Mouse (Mus musculus) embryonic facial prominence, embryonic 12.5 days (tissue): Measurements from ENCODE around the gene Id4. TPM values are rescaled to one million over a fixed set of nuclear protein-coding genes. Genes with fewer than 3 reads are reported as not detected.
A peak's percentile ranks its signal among the peaks of the same experiment; 100 is the strongest.

Experiments
- ATAC-seq: fragments of 200-750 bp; cut with Nextera tagmentation; 2 replicates; pipeline ENCODE4 v1.8.0; 2017; ENCODE audit not compliant: insufficient number of reproducible peaks, insufficient read depth, low FRiP score, low TSS enrichment
- H3K27ac ChIP-seq: fragments of 300-500 bp; sonication (generic); 2 replicates; pipeline ENCODE4 v1.5.1; 2016; ENCODE audit warnings: mild to moderate bottlenecking
- H3K27me3 ChIP-seq: fragments of 300-500 bp; sonication (generic); 2 replicates; pipeline ENCODE4 v1.6.1; 2016; ENCODE audit warnings: mild to moderate bottlenecking, moderate library complexity
- H3K36me3 ChIP-seq: fragments of 300-500 bp; sonication (generic); 2 replicates; pipeline ENCODE4 v1.6.1; 2016; ENCODE audit warnings: mild to moderate bottlenecking
- H3K4me1 ChIP-seq: fragments of 300-500 bp; sonication (generic); 2 replicates; pipeline ENCODE4 v1.6.1; 2016
- H3K4me2 ChIP-seq: fragments of 300-500 bp; sonication (generic); replicated peaks from 2 replicates; pipeline ENCODE4 v1.6.1; 2016; ENCODE audit warnings: mild to moderate bottlenecking, moderate library complexity
- H3K4me3 ChIP-seq: fragments of 300-500 bp; sonication (generic); 2 replicates; pipeline ENCODE4 v1.5.1; 2016; ENCODE audit warnings: mild to moderate bottlenecking
- H3K9ac ChIP-seq: fragments of 300-500 bp; sonication (generic); 2 replicates; pipeline ENCODE4 v1.6.1; 2016; ENCODE audit warnings: mild to moderate bottlenecking, moderate library complexity
- H3K9me3 ChIP-seq: fragments of 300-500 bp; sonication (generic); 2 replicates; pipeline ENCODE4 v1.6.1; 2016; ENCODE audit warnings: mild to moderate bottlenecking, moderate library complexity
- WGBS: fragments of 180-500 bp; shearing (Covaris S2); methylation state at CpG from one replicate; pipeline ENCODE4 v1.1.7; 2016; 5-methylcytosine and 5-hydroxymethylcytosine counted together
- polyA plus RNA-seq: library from polyadenylated mRNA; unstranded; fragments of >200 nt; fragmentation: Nextera tagmentation; extraction: Ambion mirVana; gene quantifications from 2 replicates; pipeline ENCODE4 v1.2.1, GENCODE M21; 2016

Id4 gene
- polyA plus RNA-seq, 1 experiment from 2014 or later = 24.7 TPM

DNA sequence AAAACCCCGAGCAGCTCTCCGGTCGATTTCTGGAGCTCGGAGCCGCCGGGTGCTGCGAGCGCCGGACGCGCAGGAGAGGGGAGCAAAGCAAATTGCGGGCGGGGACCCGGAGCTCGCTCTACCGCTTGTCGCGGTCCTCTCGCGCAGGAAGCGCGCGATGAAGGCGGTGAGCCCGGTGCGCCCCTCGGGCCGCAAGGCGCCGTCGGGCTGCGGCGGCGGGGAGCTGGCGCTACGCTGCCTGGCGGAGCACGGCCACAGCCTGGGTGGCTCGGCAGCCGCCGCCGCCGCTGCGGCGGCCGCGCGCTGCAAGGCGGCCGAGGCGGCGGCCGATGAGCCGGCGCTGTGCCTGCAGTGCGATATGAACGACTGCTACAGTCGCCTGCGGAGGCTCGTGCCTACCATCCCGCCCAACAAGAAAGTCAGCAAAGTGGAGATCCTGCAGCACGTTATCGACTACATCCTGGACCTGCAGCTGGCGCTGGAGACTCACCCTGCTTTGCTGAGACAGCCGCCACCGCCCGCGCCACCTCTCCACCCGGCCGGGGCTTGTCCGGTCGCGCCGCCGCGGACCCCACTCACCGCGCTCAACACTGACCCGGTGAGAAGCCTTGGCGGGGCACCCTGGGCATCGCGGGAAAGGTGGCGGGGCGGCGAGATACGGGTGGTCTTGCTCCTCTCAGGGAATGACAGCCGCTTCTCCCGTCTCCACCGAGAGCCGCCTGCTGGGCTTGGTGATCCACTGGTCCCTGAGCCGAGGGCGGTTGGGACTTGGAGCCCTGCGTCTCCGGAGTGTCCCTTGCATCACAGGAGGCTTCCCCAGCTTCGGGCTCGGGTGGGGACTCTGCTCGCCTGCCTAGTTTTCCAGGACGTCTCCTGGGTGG is 553 bp downstream of the Id4 start:
- ATAC-seq = peak; percentile 13; the same call in 1 of the 2 replicates
- H3K27ac ChIP-seq = peak overlapping the region; percentile 90
- H3K9me3 ChIP-seq = no peaks in the 10 kb centered on the region
- 0 out of 2 replicates have a peak, but pooled peaks cover 5% of the 10 kb centered on the region for H3K4me1 ChIP-seq
- no peaks in the 10 kb centered on the region for H3K36me3 ChIP-seq
- no peaks in the 10 kb centered on the region for H3K27me3 ChIP-seq
- peak overlapping the region; percentile 78 for H3K9ac ChIP-seq
- H3K4me2 ChIP-seq = peak overlapping the region; percentile 95
- H3K4me3 ChIP-seq = peak overlapping the region; percentile 75
- under 1% methylated on average over 98 of the region's 98 CpGs for WGBS

- Histone ChIP-seq H3K9ac (peak overlapping the region; percentile 78), H3K27me3 (no peaks in the 10 kb centered on the region), H3K36me3 (no peaks in the 10 kb centered on the region), H3K4me2 (peak overlapping the region; percentile 95), H3K4me3 (peak overlapping the region; percentile 75), H3K4me1 (0 out of 2 replicates have a peak, but pooled peaks cover 5% of the 10 kb centered on the region), H3K9me3 (no peaks in the 10 kb centered on the region), H3K27ac (peak overlapping the region; percentile 90)
- ATAC-seq = no peak
- 1% methylated on average over 25 of the region's 25 CpGs for WGBS
Observed at GRCm38 (mm10) chr13:48262451-48262969, 1.5 kb downstream of the Id4 start.

- Histone ChIP-seq H3K9ac (no peak overlapping the region), H3K4me2 (no peak overlapping the region)
- no peak for ATAC-seq
Observed at GRCm38 (mm10) chr13:48265029-48265428, 4.0 kb downstream of the Id4 start.

GRCm38 (mm10) chr13:48273451-48274069 is 12.5 kb downstream of the Id4 start:
- H3K9me3 ChIP-seq = no peaks in the 10 kb centered on the region
- peak overlapping the region; percentile 22 for H3K4me3 ChIP-seq
- H3K4me1 ChIP-seq = peaks cover 4% of the 10 kb centered on the region; the same call in 1 of the 2 replicates
- peak overlapping the region; percentile 57 for H3K4me2 ChIP-seq
- 0 out of 2 replicates have a peak, but pooled peaks have one; percentile 41 for ATAC-seq
- H3K27ac ChIP-seq = no peak overlapping the region
- no peaks in the 10 kb centered on the region for H3K27me3 ChIP-seq
- 5% methylated on average over 15 of the region's 15 CpGs for WGBS
- peak overlapping the region; percentile 30; the same call in 1 of the 2 replicates for H3K9ac ChIP-seq
- H3K36me3 ChIP-seq = no peaks in the 10 kb centered on the region

More at GRCm38 (mm10) chr13:48265029-48265428, 4.0 kb downstream of the Id4 start:
- Histone ChIP-seq H3K4me1 (0 out of 2 replicates have a peak, but pooled peaks cover under 1% of the 10 kb centered on the region), H3K9me3 (no peaks in the 10 kb centered on the region), H3K27ac (no peak overlapping the region), H3K36me3 (no peaks in the 10 kb centered on the region), H3K4me3 (no peak overlapping the region), H3K27me3 (no peaks in the 10 kb centered on the region)
- WGBS = 72% methylated on average over 6 of the region's 6 CpGs

- 92% methylated on average over 1 of the region's 1 CpGs for WGBS
- Histone ChIP-seq H3K27me3 (no peaks in the 10 kb centered on the region), H3K4me2 (no peak overlapping the region), H3K4me1 (peaks cover 4% of the 10 kb centered on the region; the same call in 1 of the 2 replicates), H3K27ac (no peak overlapping the region), H3K4me3 (no peak overlapping the region), H3K9me3 (no peaks in the 10 kb centered on the region), H3K9ac (no peak overlapping the region), H3K36me3 (no peaks in the 10 kb centered on the region)
- no peak for ATAC-seq
Observed at GRCm38 (mm10) chr13:48274107-48274506, 13.1 kb downstream of the Id4 start.

DNA sequence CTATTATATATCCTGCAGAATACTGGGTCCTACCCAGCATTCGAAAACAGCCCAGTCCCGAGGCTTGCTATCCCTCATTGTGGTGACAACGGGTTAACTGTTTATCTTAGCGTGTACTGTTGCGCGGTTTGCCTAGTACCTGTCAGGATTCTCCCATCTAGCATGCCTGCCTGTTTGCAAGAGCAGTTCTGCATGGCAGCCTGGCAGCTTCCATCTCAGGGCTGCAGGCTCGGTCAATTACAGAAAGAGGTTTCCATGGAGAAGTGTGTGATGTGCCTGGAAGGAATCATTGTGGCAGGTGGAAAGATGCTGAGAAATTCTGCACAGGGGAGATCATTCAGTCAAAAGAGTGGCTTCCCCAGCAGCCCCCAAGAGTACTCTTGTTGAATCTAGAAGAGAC is 16.0 kb downstream of the Id4 start:
- Histone ChIP-seq H3K27me3 (no peaks in the 10 kb centered on the region), H3K4me1 (peaks cover 4% of the 10 kb centered on the region; the same call in 1 of the 2 replicates), H3K4me2 (no peak overlapping the region), H3K36me3 (no peaks in the 10 kb centered on the region), H3K9me3 (no peaks in the 10 kb centered on the region), H3K27ac (no peak overlapping the region), H3K4me3 (no peak overlapping the region), H3K9ac (no peak overlapping the region)
- 77% methylated on average over 7 of the region's 7 CpGs for WGBS
- no peak for ATAC-seq

DNA sequence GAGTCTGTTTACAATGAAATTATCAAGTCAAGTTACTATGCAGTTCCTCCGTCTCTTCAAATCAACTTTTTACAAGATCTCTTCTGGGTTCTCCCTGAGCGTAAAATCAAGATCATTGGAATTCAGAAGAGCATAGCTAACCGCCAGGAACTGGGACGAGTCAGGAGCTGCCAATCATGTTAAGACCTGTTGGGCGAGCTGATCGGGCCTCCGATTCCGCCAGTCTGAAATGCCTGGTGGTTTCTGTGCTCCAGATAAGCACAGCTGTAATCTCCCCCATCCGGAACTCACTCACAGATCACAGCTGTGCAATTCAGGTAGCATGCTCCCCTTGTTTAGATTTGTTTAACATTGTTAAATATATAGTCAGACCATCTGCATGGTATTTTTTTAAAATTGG is 23.4 kb downstream of the Id4 start:
- H3K9me3 ChIP-seq = no peaks in the 10 kb centered on the region
- peaks cover 3% of the 10 kb centered on the region; the same call in 1 of the 2 replicates for H3K4me1 ChIP-seq

DNA sequence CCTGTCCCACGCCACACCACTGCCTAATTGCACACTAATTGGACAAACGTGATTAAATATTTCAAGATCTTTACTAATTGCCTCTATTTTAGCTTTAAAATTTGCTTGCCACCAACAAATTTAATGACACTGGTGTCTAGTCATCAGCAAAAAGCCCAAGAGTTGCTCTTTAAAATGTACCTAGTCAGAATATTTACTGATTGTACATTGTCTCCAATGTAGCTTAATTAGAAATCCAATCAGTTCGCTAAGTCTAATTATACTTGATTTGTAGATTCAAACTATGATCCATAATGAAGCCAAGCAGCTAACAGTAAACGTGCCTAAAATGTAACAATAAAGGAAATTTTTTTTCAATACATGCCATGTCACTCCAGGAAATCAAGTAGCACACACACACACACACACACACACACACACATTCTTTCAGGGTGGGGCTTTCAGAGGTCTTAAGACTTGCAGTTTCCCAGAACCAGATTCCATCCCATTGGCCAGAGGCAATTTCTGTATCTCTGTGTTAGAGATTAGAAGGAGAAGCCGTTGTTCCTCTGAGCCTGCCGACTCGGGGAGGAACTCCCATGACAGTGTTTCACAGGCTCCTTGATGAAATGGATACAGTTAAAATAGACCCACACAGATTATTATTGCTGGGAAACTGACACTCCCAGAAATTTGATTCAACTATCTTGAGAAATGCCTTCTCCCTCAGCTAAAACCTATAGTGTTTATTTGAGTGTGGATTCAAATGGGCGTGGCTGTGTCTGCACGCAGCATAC is 24.1 kb downstream of the Id4 start:
- H3K27ac ChIP-seq = no peak overlapping the region
- ATAC-seq = no peak
- 61% methylated on average over 9 of the region's 9 CpGs for WGBS
- H3K9me3 ChIP-seq = no peaks in the 10 kb centered on the region
- no peak overlapping the region for H3K4me3 ChIP-seq
- no peaks in the 10 kb centered on the region for H3K36me3 ChIP-seq
- peaks cover 3% of the 10 kb centered on the region; the same call in 1 of the 2 replicates for H3K4me1 ChIP-seq
- H3K4me2 ChIP-seq = no peak overlapping the region
- H3K9ac ChIP-seq = no peak overlapping the region
- no peaks in the 10 kb centered on the region for H3K27me3 ChIP-seq

More for the DNA sequence above, 23.4 kb downstream of the Id4 start:
- H3K4me3 ChIP-seq = no peak overlapping the region
- no peak overlapping the region for H3K27ac ChIP-seq
- no peak overlapping the region for H3K9ac ChIP-seq
- WGBS = 73% methylated on average over 9 of the region's 9 CpGs
- H3K36me3 ChIP-seq = no peaks in the 10 kb centered on the region
- no peak overlapping the region for H3K4me2 ChIP-seq
- H3K27me3 ChIP-seq = no peaks in the 10 kb centered on the region
- ATAC-seq = no peak

- H3K4me2 ChIP-seq = no peak overlapping the region
- H3K9me3 ChIP-seq = no peaks in the 10 kb centered on the region
- no peak overlapping the region for H3K9ac ChIP-seq
- H3K36me3 ChIP-seq = no peaks in the 10 kb centered on the region
- H3K27me3 ChIP-seq = no peaks in the 10 kb centered on the region
- H3K4me3 ChIP-seq = no peak overlapping the region
- peaks cover 6% of the 10 kb centered on the region; the same call in 1 of the 2 replicates for H3K4me1 ChIP-seq
- no peak for ATAC-seq
- no peak overlapping the region for H3K27ac ChIP-seq
- WGBS = 49% methylated on average over 13 of the region's 13 CpGs
Observed at GRCm38 (mm10) chr13:48290427-48290826, 29.4 kb downstream of the Id4 start.

- 67% methylated on average over 7 of the region's 7 CpGs for WGBS
- H3K36me3 ChIP-seq = no peaks in the 10 kb centered on the region
Observed at GRCm38 (mm10) chr13:48314500-48314899, 53.5 kb downstream of the Id4 start.

More at GRCm38 (mm10) chr13:48314500-48314899, 53.5 kb downstream of the Id4 start:
- Histone ChIP-seq H3K27ac (no peak overlapping the region), H3K27me3 (no peaks in the 10 kb centered on the region), H3K4me3 (no peak overlapping the region), H3K9me3 (no peaks in the 10 kb centered on the region), H3K4me2 (no peak overlapping the region), H3K9ac (no peak overlapping the region), H3K4me1 (peaks cover 3% of the 10 kb centered on the region)
- ATAC-seq = no peak
